Mouse (Mus musculus) kidney, postnatal 0 days (tissue): ENCODE results near the gene Sox9. TPM values are rescaled to one million over a fixed set of nuclear protein-coding genes. Genes with fewer than 3 reads are reported as not detected.
A peak's percentile ranks its signal among the peaks of the same experiment; 100 is the strongest.

Experiments used
- ATAC-seq: fragments of 200-750 bp; cut with Nextera tagmentation; replicated peaks from 2 replicates; pipeline ENCODE4 v1.8.0; 2017; ENCODE audit warnings: low read depth, moderate number of reproducible peaks, moderate TSS enrichment, moderate library complexity; ENCODE audit not compliant: low FRiP score
- DNase-seq: peaks from one replicate; pipeline ENCODE4 v3.0.0-alpha.2; 2016; ENCODE audit warnings: low spot score
- H3K27ac ChIP-seq: fragments of 300-500 bp; sonication (generic); 2 replicates; pipeline ENCODE4 v1.5.1; 2014; ENCODE audit warnings: mild to moderate bottlenecking
- H3K27me3 ChIP-seq: fragments of 300-500 bp; sonication (generic); 2 replicates; pipeline ENCODE4 v1.6.1; 2014; ENCODE audit warnings: low read length, mixed read lengths; ENCODE audit not compliant: insufficient read depth
- H3K36me3 ChIP-seq: fragments of 300-500 bp; sonication (generic); 2 replicates; pipeline ENCODE4 v1.6.1; 2014; ENCODE audit warnings: low read length, mixed read lengths; ENCODE audit not compliant: insufficient read depth
- H3K4me1 ChIP-seq: fragments of 300-500 bp; sonication (generic); replicated peaks from 2 replicates; pipeline ENCODE4 v1.6.1; 2014; ENCODE audit warnings: antibody characterized with exemption, low read length, mixed read lengths; ENCODE audit not compliant: insufficient read depth
- H3K4me2 ChIP-seq: fragments of 300-500 bp; sonication (generic); 2 replicates; pipeline ENCODE4 v1.6.1; 2014; ENCODE audit warnings: mild to moderate bottlenecking, low read length, moderate library complexity, mixed read lengths
- H3K4me3 ChIP-seq: fragments of 300-500 bp; sonication (generic); replicated peaks from 2 replicates; pipeline ENCODE4 v1.5.1; 2014; ENCODE audit warnings: low read depth, low read length
- H3K9ac ChIP-seq: fragments of 300-500 bp; sonication (generic); 2 replicates; pipeline ENCODE4 v1.6.1; 2014; ENCODE audit warnings: low read depth, low read length
- H3K9me3 ChIP-seq: fragments of 300-500 bp; sonication (generic); replicated peaks from 2 replicates; pipeline ENCODE4 v1.6.1; 2016; ENCODE audit warnings: low read length, inconsistent platforms, mixed read lengths
- CTCF ChIP-seq: IDR thresholded peaks from 2 replicates; pipeline ENCODE4 v1.5.1; 2016; ENCODE audit warnings: antibody characterized with exemption, low read depth, mild to moderate bottlenecking, moderate library complexity
- WGBS: fragments of 180-500 bp; shearing (Covaris S2); extraction: QIAGEN DNeasy Blood & Tissue Kit; methylation state at CpG from one replicate; pipeline ENCODE4 v1.1.7; 2014; 5-methylcytosine and 5-hydroxymethylcytosine counted together
- polyA plus RNA-seq: library from polyadenylated mRNA; unstranded; fragments of >200 nt; fragmentation: Nextera tagmentation; extraction: Ambion mirVana; gene quantifications from 2 replicates; pipeline ENCODE4 v1.2.1, GENCODE M21; 2015

Sox9 gene
- polyA plus RNA-seq, 1 experiment from 2014 or later = 29.3 TPM

- WGBS = under 1% methylated on average over 42 of the region's 42 CpGs
- Histone ChIP-seq H3K4me3 (peak overlapping the region; percentile 66), H3K27ac (no peak overlapping the region), H3K27me3 (peaks cover 14% of the 10 kb centered on the region), H3K4me2 (peak overlapping the region; percentile 97), H3K4me1 (peaks cover 23% of the 10 kb centered on the region), H3K9ac (peak overlapping the region; percentile 42; the same call in 1 of the 2 replicates), H3K9me3 (no peaks in the 10 kb centered on the region), H3K36me3 (no peaks in the 10 kb centered on the region)
- ATAC-seq = no peak; the same call in 1 of the 2 replicates
- no peak for TF ChIP-seq CTCF
- DNase-seq = peak; percentile 56
Measured at GRCm38 (mm10) chr11:112783401-112784346, 1.6 kb downstream of the Sox9 start.

- TF ChIP-seq CTCF = no peak
- Histone ChIP-seq H3K27me3 (peaks cover 8% of the 10 kb centered on the region; the same call in 1 of the 2 replicates), H3K4me3 (peak overlapping the region; percentile 66), H3K27ac (no peak overlapping the region), H3K4me1 (peaks cover 23% of the 10 kb centered on the region), H3K9ac (peak overlapping the region; percentile 49), H3K4me2 (peak overlapping the region; percentile 97), H3K36me3 (no peaks in the 10 kb centered on the region), H3K9me3 (no peaks in the 10 kb centered on the region)
- 10% methylated on average over 30 of the region's 30 CpGs for WGBS
- no peak for ATAC-seq
- no peak for DNase-seq
Measured at GRCm38 (mm10) chr11:112784347-112784902, 2.4 kb downstream of the Sox9 start.

GRCm38 (mm10) chr11:112784903-112785381, 2.9 kb downstream of the Sox9 start:
- H3K4me1 ChIP-seq = peaks cover 23% of the 10 kb centered on the region
- no peak for TF ChIP-seq CTCF
- 4% methylated on average over 34 of the region's 34 CpGs for WGBS
- H3K9me3 ChIP-seq = no peaks in the 10 kb centered on the region
- H3K27ac ChIP-seq = no peak overlapping the region
- no peak for ATAC-seq
- peak overlapping the region; percentile 66 for H3K4me3 ChIP-seq
- peak; percentile 29 for DNase-seq
- peak overlapping the region; percentile 97 for H3K4me2 ChIP-seq
- peaks cover 8% of the 10 kb centered on the region; the same call in 1 of the 2 replicates for H3K27me3 ChIP-seq
- no peaks in the 10 kb centered on the region for H3K36me3 ChIP-seq
- peak overlapping the region; percentile 49 for H3K9ac ChIP-seq

GRCm38 (mm10) chr11:112785581-112785980, 3.6 kb downstream of the Sox9 start:
- Histone ChIP-seq H3K27me3 (peaks cover 8% of the 10 kb centered on the region; the same call in 1 of the 2 replicates), H3K4me3 (peak overlapping the region; percentile 66; the same call in 1 of the 2 replicates), H3K4me1 (peaks cover 23% of the 10 kb centered on the region), H3K36me3 (no peaks in the 10 kb centered on the region), H3K27ac (no peak overlapping the region), H3K9ac (no peak overlapping the region), H3K4me2 (peak overlapping the region; percentile 97), H3K9me3 (no peaks in the 10 kb centered on the region)
- DNase-seq (no peak), ATAC-seq (no peak)
- TF ChIP-seq CTCF = no peak
- WGBS = 50% methylated on average over 8 of the region's 8 CpGs

- TF ChIP-seq CTCF = no peak
- Histone ChIP-seq H3K4me1 (peaks cover 16% of the 10 kb centered on the region), H3K9ac (no peak overlapping the region), H3K27ac (no peak overlapping the region), H3K4me3 (no peak overlapping the region), H3K27me3 (peaks cover 8% of the 10 kb centered on the region; the same call in 1 of the 2 replicates), H3K9me3 (no peaks in the 10 kb centered on the region), H3K36me3 (no peaks in the 10 kb centered on the region), H3K4me2 (no peak overlapping the region)
- ATAC-seq (no peak), DNase-seq (no peak)
- 77% methylated on average over 4 of the region's 4 CpGs for WGBS
Measured at GRCm38 (mm10) chr11:112786427-112786826, 4.4 kb downstream of the Sox9 start.

GRCm38 (mm10) chr11:112788296-112788695, 6.3 kb downstream of the Sox9 start:
- Histone ChIP-seq H3K27ac (no peak overlapping the region), H3K9ac (no peak overlapping the region), H3K9me3 (no peaks in the 10 kb centered on the region), H3K36me3 (no peaks in the 10 kb centered on the region), H3K4me3 (no peak overlapping the region), H3K4me2 (no peak overlapping the region), H3K4me1 (peaks cover 12% of the 10 kb centered on the region), H3K27me3 (peaks cover 8% of the 10 kb centered on the region; the same call in 1 of the 2 replicates)
- TF ChIP-seq CTCF = no peak
- 5% methylated on average over 13 of the region's 13 CpGs for WGBS
- ATAC-seq (no peak), DNase-seq (no peak)
